Mouse (Mus musculus) lung, adult 18-20 months (tissue): Measurements from ENCODE around the gene Rassf5.

Experiments
- DNase-seq, 2 experiments: peaks; one replicate each; pipeline ENCODE4 v3.0.0; 2022; ENCODE audit warnings: mixed read lengths in 2 of 2

Rassf5 gene

GRCm38 (mm10) chr1:131207531-131207930 lies 37.5 kb downstream of the Rassf5 start:
- peak; percentile 61 to 74 for DNase-seq

DNA sequence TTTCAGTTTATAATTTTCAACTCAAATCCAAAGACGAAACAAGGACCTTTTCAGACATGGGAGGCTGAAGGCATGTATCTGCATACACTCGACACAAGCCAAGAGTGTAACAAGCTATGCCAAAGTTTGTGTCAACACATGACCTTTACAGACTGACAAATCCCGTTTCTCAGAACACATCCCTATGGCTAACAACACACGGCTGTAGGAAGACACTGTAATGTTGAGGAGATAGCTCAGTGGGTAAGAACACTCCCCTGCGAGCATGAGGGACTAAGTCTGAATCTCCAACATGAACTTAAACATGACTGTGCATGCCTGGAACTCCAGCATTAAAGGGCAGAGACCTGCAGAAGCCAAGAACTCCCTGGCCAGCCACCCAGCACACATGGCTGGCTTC lies 38.7 kb downstream of the Rassf5 start:
- DNase-seq = no peak

DNA sequence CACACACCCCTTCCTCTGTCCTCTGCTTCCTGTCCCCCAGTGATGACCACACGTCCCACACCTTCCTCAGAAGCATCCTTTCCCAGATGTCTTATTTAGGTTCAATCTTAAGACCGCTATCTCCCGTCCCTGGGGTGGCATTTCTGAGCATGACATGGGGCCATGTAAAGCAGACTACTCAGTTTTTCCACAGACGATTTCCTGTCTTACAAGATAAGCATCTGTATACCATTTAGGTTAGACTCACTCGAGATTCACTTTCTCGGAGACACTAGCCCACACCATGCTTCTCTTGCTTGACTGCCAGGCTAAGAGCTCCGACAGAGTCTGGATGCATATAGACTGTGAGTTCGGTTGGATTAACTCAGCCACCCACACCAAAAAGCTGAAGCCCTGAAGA lies 40.6 kb downstream of the Rassf5 start:
- DNase-seq = no peak

DNA sequence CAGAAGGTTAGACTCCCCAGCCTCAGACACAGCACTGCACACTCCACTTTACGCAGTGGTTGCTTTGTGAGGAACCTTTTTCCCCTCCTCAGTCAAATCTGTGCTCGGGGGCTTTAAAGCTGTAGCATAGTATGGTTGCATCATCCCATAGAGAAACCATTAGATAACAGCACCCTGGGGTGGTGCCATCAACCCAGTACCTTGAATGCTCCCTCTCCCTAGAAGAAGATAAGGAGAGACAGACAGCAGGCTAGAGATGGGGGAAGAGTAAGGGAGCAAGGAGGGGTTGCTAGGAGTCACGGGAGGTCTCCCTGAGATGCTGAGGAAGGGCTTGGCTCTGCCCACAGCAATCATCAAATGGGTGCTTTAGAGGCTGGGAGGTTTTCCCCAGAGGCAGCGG lies 43.7 kb downstream of the Rassf5 start:
- DNase-seq = no peak

GRCm38 (mm10) chr1:131200588-131200987 lies 44.5 kb downstream of the Rassf5 start:
- peak in 1 of 2 experiments; percentile 36 for DNase-seq

DNA sequence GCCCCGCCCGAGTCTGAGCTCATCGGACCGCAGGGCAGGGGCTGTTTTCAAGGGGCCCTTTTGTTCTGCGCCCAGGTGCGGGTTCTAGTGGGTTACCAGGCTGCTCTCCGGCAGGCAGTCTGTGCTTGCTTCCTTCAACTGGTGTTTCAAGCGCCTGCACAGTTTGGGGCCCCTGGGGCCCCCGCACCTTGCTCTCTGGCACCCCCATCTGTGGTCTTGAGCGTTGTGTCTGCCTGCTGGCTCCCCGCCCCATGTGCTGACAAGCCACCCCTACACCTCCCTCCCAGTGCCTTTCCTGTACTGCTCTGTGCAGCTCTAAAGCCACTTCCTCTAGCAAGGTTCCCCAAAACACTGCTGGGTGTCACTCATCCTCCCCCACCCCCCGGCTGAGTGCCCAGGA lies 45.1 kb downstream of the Rassf5 start:
- peak; percentile 74 to 84 for DNase-seq

DNA sequence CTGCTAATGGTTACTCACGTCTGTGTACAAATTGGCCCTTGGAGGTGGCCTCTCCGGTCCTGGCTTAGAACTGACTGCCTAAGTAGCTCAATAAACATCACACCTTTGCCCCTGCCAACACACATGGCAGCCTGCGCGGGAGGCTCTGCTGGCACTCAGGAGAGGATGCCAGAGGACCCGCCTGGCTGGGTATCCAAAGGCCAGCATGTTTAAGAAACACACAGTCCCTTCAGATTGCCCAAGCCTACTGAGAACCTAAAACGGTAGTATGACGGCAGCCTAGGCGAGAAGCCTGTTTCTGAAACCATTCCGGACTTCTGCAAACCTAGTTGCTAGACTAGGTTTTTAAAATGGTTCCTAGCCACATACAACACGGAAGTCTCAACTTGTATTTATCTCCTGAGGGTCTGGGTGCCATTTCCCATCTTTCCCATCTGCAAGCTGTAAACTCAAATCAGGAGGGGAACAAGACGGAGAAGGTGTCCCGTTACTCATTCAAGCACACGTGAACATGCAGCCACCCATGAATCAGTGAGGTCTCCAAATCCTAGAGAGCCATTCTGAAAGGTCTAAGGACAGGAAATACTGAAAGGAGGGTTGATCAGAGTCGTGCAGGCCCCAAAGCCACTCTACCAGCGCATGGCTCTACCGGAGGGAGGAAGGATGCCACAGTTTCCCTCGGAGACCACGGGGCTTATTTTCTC lies 45.8 kb downstream of the Rassf5 start:
- DNase-seq = peak; percentile 51 to 62

- DNase-seq = no peak
Measured at GRCm38 (mm10) chr1:131198417-131198960, 46.6 kb downstream of the Rassf5 start.

DNA sequence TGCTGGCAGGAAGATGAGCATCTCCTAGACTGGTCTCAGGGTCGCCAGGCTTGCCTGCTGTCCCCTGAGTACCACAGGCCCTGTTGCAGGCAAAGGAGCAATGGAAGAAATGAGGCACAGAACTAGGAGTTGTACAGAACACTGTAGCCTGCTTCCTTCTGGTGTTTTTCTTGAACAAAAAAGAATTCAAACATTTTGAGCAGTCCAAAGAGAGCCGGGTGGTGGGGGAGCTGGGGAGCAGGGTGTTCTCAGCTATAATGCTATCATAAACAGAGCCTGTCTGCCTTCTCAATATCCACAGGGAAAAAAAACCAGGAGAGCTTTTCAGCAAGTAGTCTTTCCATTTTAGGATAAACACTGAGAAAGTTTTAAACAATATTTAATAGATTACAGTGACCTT lies 49.0 kb downstream of the Rassf5 start:
- DNase-seq = no peak

DNA sequence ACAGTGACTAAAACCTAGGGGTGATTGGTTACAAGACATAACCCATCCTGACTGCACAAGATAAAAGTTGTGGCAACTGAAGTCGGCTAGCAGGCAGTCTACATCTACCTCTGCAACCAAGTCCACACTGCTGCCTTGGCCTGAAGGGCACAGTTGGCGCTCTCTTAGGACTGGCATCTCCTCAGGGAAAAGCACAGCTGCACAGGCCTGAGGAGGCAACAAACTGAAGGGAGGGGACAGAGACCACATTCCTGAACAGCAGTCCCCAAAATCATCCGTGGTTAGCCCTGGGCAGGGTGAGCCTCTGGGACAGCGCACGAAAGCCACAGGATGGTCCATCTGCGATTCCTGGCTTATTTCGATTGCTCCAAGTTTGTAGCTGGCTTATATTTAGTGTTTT lies 49.4 kb downstream of the Rassf5 start:
- DNase-seq = no peak

DNA sequence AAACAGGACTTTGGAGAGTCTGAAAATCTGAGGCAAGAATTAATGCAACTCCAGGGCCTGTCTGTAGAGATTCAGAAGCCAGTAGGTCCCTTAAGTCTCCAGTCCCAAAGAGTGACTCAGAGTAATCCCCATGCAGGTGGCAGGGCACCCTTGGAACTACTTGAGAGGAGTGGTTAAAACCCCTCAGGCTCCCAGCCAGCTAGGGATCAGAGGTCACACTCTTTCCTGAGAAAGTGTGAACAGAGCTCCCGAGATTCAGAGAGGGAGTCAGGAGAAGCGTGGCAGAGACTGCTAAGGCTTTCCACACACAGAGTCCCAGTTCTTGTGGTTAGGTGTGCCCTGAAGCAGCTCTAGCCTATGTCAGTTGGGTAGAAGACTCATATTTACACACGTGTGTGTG lies 51.3 kb downstream of the Rassf5 start:
- DNase-seq = peak; percentile 69 to 75

DNA sequence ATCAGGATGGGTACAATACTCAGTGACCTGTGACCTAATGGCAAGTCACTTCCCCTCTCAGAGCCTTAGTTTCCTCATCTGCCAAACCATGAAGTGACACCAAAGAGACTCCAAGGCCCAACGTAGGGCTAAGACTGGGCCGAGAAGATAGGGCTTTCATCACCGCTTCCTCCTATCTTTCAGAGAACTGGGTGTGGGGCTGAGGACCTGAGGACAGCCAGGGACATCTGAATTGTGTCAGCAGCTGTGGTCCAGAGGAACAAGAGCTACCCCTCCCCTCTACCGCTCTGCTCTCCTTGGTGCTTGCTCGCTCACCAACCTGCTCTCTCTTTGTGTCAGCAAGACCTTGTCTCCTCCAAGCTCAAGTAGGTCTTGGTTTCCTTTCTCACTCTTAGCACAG lies 56.4 kb downstream of the Rassf5 start:
- peak; percentile 42 to 54 for DNase-seq

GRCm38 (mm10) chr1:131187856-131188255 lies 57.2 kb downstream of the Rassf5 start:
- no peak for DNase-seq

DNA sequence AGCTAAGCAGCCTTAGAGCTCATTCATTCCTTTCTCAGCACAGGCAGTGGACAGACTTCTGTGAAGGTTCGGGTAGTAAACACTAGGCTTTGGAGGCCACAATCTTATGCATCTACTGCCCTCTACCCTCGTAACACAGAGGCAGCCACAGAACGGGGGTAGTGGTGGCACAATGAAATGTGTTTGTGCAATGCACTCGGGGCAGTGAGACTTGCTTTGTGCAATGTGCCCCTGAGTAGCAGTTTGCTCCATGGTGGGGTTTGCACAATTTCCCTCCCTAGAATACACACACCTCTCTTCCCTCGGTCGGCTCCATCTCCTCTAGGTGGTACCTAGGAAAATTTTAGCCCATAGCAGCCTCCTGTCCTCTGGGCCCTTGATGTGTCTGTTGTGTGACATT lies 58.1 kb downstream of the Rassf5 start:
- DNase-seq = no peak

DNA sequence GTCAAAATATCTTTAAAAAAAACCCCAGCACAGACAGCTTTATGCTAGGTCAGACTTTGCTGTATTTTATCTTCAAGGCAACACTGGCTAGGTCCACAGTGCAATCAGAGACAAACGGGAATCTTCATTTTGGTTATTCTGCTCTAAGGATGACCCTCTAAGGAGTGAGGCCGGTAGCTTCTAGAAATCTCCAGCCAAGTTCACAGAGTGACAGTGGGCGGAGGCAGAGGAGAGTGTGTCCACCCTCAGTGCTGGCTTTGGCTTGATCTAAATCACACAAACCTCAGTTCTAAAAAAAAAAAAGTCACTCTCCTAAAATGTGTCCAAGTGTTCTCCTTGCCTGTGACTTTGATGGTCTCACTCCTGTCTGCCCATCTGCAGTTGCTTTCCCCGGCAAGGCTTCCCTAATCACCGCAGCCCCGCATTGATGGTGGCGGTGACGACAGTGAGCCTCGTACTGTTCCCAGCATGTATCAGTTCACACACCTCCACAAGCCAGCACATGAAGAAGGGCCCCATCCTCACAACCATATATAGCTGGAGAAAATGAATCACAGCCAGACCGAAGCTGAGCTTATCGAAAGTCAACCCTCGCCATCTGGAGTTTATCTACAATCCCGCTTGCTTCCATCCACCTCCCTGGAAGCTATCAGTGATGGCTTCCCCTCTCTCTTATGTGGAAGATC lies 59.1 kb downstream of the Rassf5 start:
- DNase-seq = no peak

DNA sequence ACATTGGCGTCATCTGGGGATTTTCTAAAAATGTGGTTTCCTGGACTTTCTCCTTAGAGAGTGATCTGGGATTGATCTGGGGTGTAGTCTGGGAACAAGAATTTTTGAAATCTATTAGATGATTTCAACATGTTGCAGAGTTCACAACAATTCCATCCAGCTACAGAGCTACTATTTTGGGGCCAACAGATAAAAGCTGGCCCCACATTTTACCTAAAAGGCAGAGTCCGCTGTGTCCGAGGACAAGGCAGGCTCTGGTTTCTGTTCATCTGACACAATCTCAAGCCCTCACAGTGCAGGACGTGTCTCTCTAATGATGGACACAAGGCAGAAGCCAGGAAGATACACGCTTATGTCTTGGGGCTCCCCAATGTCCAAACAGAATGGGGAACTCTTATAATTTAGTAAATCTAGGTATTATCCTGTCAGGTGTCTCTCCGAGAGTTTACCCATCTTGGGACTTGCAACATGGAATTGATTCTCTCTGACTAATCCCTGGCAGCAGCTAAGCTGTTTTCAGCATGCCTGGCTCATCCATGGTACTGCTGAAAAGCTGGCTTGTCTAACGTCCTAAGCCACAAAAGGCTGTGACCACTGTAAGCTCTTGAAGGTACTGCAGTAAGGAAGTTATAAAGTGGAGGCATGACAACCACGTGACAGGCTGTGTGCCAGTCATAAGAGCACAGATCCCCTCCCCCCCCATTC lies 60.0 kb downstream of the Rassf5 start:
- DNase-seq = no peak

DNA sequence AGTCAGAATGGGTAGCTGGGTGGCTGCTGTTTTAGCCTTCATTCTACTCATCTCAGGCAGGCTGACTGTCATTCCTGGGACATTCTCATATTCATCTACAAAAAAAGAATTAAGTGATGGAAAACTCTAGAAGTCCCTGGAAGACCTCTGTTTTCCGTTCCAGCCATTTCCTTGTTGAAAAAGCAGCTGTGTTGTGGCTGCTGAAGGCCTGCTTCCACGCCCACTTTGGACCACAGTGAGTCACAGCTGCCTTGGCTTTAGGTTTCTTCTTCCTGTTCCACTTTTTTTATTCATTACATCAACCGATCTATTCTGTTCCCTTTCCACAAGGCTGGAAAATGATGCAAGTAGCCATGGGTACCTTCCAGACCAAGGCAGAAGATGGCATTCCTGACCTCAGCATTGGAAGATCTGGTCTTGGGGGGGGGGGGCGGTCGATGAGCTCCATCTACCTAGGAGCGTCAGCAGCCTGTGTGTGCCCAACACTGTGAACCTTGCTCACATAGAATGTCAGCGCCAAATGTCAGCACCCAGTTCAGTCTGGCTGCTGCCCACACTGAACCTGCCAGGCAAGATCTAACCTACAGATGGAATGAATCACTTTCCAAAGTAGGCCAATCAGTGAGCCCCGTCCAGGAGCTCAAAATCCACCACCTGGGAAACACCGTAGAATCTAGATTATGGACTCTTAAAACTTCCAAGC lies 60.7 kb downstream of the Rassf5 start:
- DNase-seq = peak; percentile 60 to 66

DNA sequence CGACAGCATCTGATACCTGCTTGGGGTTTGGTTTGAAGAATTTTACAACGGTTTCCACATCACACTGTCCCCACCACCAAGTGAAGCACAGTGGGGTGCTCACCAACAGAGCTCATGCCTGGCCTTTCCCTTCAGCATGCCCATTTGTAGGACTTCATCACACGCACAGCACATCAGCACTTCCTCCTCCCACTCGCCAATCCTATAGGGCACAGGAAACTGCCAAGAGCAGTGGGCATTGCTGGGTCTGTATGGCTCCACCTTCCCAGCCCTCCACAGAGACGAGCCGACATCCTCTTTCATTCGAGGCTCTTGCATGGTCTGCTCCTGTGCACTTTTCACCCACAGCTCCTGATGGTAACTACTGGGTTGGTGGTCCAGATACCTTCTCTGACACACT lies 61.9 kb downstream of the Rassf5 start:
- DNase-seq = no peak

DNA sequence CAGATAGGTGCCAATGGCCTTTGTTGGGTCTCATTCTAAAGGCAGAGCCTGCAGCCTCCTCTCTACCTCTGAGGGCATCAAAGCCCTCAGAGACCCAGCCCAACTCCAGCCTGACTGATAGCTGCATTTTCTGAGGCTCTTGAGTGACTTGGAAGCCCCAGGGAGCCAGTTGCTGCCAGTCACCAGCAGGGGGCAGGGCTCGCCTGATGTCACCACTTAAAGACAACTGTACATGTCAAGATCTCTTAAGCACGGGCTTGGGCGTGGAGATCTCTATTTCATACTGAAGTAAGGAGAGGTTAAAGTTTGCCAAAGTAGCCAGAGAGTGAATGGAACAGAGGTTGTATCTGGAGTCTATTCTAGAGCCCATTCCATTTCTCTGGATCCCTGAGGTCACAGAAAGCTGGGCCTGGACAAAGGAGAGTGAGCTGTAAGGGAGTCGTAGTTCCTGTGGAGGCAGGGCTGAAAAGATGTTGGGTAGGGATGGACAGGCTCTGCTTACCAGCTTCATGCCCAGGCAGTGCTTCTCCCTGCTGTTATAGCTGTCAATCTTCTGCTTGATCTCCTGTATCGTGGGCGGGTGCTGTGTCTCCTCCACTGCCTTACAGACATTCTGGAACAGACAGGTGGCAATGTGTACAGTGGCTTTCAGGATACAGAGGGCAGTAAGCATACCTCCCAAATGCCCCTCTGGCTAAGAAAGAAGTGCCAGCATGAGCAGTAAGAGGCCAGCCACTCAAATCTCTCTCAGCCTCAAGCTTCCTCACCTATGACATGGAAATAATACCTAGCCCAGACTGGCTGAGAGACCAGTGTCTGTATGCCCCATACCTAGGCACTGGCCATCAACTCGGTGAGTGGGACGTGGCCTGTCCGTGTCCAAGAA lies 63.2 kb downstream of the Rassf5 start:
- peak; percentile 82 to 83 for DNase-seq

GRCm38 (mm10) chr1:131180386-131180785 lies 64.7 kb downstream of the Rassf5 start:
- DNase-seq = no peak

GRCm38 (mm10) chr1:131178083-131178482 lies 67.0 kb downstream of the Rassf5 start:
- no peak for DNase-seq

- no peak for DNase-seq
Measured at GRCm38 (mm10) chr1:131177249-131177648, 67.8 kb downstream of the Rassf5 start.
